Mouse (Mus musculus) spleen, adult 2 months (tissue): Measurements from ENCODE around the gene Hnrnpk.

Source experiments
- CTCF ChIP-seq: fragments of 200-500 bp; IDR thresholded peaks from 2 replicates; pipeline ENCODE4 v1.5.1; 2011; ENCODE audit warnings: mild to moderate bottlenecking, inconsistent platforms; ENCODE audit not compliant: insufficient read depth, insufficient read length, insufficient replicate concordance; ENCODE audit errors: extremely low read depth
- POLR2A ChIP-seq: fragments of 200-500 bp; IDR thresholded peaks from 2 replicates; pipeline ENCODE4 v1.6.1; 2011; ENCODE audit warnings: low read depth, low read length, inconsistent platforms

- TF ChIP-seq CTCF, result no peak
- TF ChIP-seq POLR2A, result no peak
These were observed 40.6 kb upstream of the Hnrnpk start for GRCm38 (mm10) chr13:58443787-58444186.
